Mouse (Mus musculus): ENCODE data around the gene Dennd1a. TPM values are rescaled to one million over a fixed set of nuclear protein-coding genes. Genes with fewer than 3 reads are reported as not detected.

Dennd1a gene
- total RNA-seq, 2 experiments from 2014 or later = 74.5 to 76.5 TPM

- intact Hi-C loops (cut with DNase I) = no loop called here
Observed at GRCm38 (mm10) chr2:38001004-38001403, 286.2 kb downstream of the Dennd1a start.

GRCm38 (mm10) chr2:37997966-37998365 lies 289.2 kb downstream of the Dennd1a start:
- no peak for DNase-seq (ENCODE audit: low spot score in 2 of 2)
- intact Hi-C loops (cut with DNase I) = no loop called here

More at GRCm38 (mm10) chr2:38001004-38001403, 286.2 kb downstream of the Dennd1a start:
- no peak for DNase-seq (ENCODE audit: low spot score in 2 of 2)

GRCm38 (mm10) chr2:37989091-37989490 lies 298.1 kb downstream of the Dennd1a start:
- DNase-seq (ENCODE audit: low spot score in 2 of 2) = no peak
- intact Hi-C loops (cut with DNase I) = no loop called here

GRCm38 (mm10) chr2:37988301-37988700 lies 298.9 kb downstream of the Dennd1a start:
- intact Hi-C loops (cut with DNase I) = no loop called here
- DNase-seq (ENCODE audit: low spot score in 2 of 2) = no peak

- DNase-seq (ENCODE audit: low spot score in 2 of 2) = no peak
- intact Hi-C loops (cut with DNase I) = no loop called here
Observed at GRCm38 (mm10) chr2:37985690-37986222, 301.4 kb downstream of the Dennd1a start.

- no peak for DNase-seq (ENCODE audit: low spot score in 2 of 2)
- intact Hi-C loops (cut with DNase I) = no loop called here
Observed at GRCm38 (mm10) chr2:37982714-37983113, 304.5 kb downstream of the Dennd1a start.

- intact Hi-C loops (cut with DNase I) = no loop called here
- DNase-seq (ENCODE audit: low spot score in 2 of 2) = no peak
Observed at GRCm38 (mm10) chr2:37981562-37982403, 305.4 kb downstream of the Dennd1a start.

GRCm38 (mm10) chr2:37974201-37974600 lies 313.0 kb downstream of the Dennd1a start:
- DNase-seq (ENCODE audit: low spot score in 2 of 2) = no peak
- intact Hi-C loops (cut with DNase I) = loop anchor here (10.0 kb wide), 1 partner anchor 141 kb away; no protein-coding TSS in a partner anchor

GRCm38 (mm10) chr2:37972621-37973020 lies 314.6 kb downstream of the Dennd1a start:
- intact Hi-C loops (cut with DNase I) = loop anchor here (10.0 kb wide), 1 partner anchor 142 kb away; no protein-coding TSS in a partner anchor
- no peak for DNase-seq (ENCODE audit: low spot score in 2 of 2)

GRCm38 (mm10) chr2:37971726-37972125 lies 315.5 kb downstream of the Dennd1a start:
- intact Hi-C loops (cut with DNase I) = loop anchor here (10.0 kb wide), 1 partner anchor 143 kb away; no protein-coding TSS in a partner anchor
- no peak for DNase-seq (ENCODE audit: low spot score in 2 of 2)

GRCm38 (mm10) chr2:37969713-37970485 lies 317.3 kb downstream of the Dennd1a start:
- DNase-seq (ENCODE audit: low spot score in 2 of 2) = no peak
- intact Hi-C loops (cut with DNase I) = loop anchor here (10.0 kb wide), 1 partner anchor 145 kb away; no protein-coding TSS in a partner anchor

GRCm38 (mm10) chr2:37964534-37964933 lies 322.7 kb downstream of the Dennd1a start:
- intact Hi-C loops (cut with DNase I) = no loop called here
- DNase-seq (ENCODE audit: low spot score in 2 of 2) = no peak

- no peak for DNase-seq (ENCODE audit: low spot score in 2 of 2)
- intact Hi-C loops (cut with DNase I) = no loop called here
Observed at GRCm38 (mm10) chr2:37963362-37963761, 323.8 kb downstream of the Dennd1a start.

GRCm38 (mm10) chr2:37948424-37948823 lies 338.8 kb downstream of the Dennd1a start:
- intact Hi-C loops (cut with DNase I) = no loop called here
- no peak for DNase-seq (ENCODE audit: low spot score in 2 of 2)

GRCm38 (mm10) chr2:37945598-37946336 lies 341.4 kb downstream of the Dennd1a start:
- no peak for DNase-seq (ENCODE audit: low spot score in 2 of 2)

GRCm38 (mm10) chr2:37942906-37943305 lies 344.3 kb downstream of the Dennd1a start:
- intact Hi-C loops (cut with DNase I) = no loop called here

More at GRCm38 (mm10) chr2:37945598-37946336, 341.4 kb downstream of the Dennd1a start:
- intact Hi-C loops (cut with DNase I) = no loop called here

GRCm38 (mm10) chr2:37941741-37942140 lies 345.4 kb downstream of the Dennd1a start:
- intact Hi-C loops (cut with DNase I) = no loop called here
- DNase-seq (ENCODE audit: low spot score in 2 of 2) = no peak

More at GRCm38 (mm10) chr2:37942906-37943305, 344.3 kb downstream of the Dennd1a start:
- DNase-seq (ENCODE audit: low spot score in 2 of 2) = no peak

GRCm38 (mm10) chr2:37940845-37941361 lies 346.3 kb downstream of the Dennd1a start:
- intact Hi-C loops (cut with DNase I) = no loop called here
- no peak for DNase-seq (ENCODE audit: low spot score in 2 of 2)

GRCm38 (mm10) chr2:37939997-37940396 lies 347.2 kb downstream of the Dennd1a start:
- DNase-seq (ENCODE audit: low spot score in 2 of 2) = no peak
- intact Hi-C loops (cut with DNase I) = no loop called here

All from left cerebral cortex, postnatal 36 days (tissue).